Comparison of ENCODE assay signal across 11 mouse cellular contexts in the genomic region with DNA sequence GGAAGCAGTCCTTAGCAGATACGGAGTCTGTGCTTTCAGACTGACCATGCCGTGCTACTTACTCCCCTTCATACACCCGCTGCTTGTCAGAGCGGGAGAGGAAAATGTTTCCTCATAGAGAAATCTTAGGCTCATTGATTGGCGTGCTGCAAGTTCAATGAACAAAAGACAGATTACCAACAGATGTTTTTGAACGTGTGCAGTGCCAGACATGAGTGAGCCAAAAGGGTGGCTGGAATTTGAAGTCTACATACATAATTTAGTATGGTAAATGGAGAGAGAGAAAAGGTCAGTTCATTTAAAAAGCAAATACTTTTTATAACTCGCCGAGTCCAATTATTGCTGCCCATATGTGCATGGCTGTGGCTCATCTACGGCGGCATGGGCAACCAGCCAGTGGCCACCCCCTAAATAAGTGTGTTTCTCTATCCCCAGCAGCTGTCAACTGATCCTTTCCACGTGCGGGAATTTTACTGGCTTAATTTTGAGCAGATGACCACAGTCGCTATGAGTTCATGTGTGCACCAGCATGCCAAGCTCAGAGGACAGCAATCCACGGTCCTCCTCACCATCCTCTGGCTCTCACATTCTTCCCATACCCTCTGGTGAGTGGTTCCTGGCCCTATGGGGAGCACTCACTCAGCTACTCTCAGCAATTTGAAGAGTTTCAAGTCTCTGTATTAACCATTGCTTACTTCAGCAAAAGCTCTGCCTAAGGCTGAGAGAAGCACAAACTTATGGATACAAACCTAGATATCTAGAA.
DNase-seq lines count a peak whose midpoint lies in the region; ATAC-seq and TF ChIP-seq lines count a peak whose summit lies in the region.
"Had no signal": no experiment of that assay in that cellular context is flagged by ENCODE, and none has a peak within 500 bp of the region (broad histone marks: within the 10 kb centered on the region; RNA-seq: fewer than 3 reads in every experiment).

No protein-coding gene starts in this region.

- H3K4me1 ChIP-seq in hindbrain, embryonic 10.5 days (replicated peaks): no peaks in the 10 kb centered on the region; the same call in 1 of the 2 replicates
- no peaks in the 10 kb centered on the region for H3K4me1 ChIP-seq in hindbrain, embryonic 13.5 days (replicated peaks)
- H3K4me1 ChIP-seq in embryonic facial prominence, embryonic 15.5 days: peaks cover 10% of the 10 kb centered on the region; the same call in 1 of the 2 replicates
- peaks cover 5% of the 10 kb centered on the region; the same call in 1 of the 2 replicates for H3K4me1 ChIP-seq in limb, embryonic 10.5 days
- peaks cover 3% of the 10 kb centered on the region; the same call in 1 of the 2 replicates for H3K4me1 ChIP-seq in midbrain, embryonic 12.5 days
- no peaks in the 10 kb centered on the region for H3K4me1 ChIP-seq in liver, postnatal 0 days (ENCODE audit: insufficient read depth)

- no peaks in the 10 kb centered on the region for H3K36me3 ChIP-seq in hindbrain, embryonic 10.5 days
- no peaks in the 10 kb centered on the region for H3K36me3 ChIP-seq in hindbrain, embryonic 13.5 days
- H3K36me3 ChIP-seq in embryonic facial prominence, embryonic 15.5 days: no peaks in the 10 kb centered on the region
- H3K36me3 ChIP-seq in limb, embryonic 10.5 days: no peaks in the 10 kb centered on the region
- H3K36me3 ChIP-seq in midbrain, embryonic 12.5 days: no peaks in the 10 kb centered on the region
- H3K36me3 ChIP-seq in liver, postnatal 0 days (replicated peaks; ENCODE audit: insufficient read depth, low read length): no peaks in the 10 kb centered on the region

- no peak for ATAC-seq in hindbrain, embryonic 13.5 days (ENCODE audit: low FRiP score)
- peak; percentile 83 for ATAC-seq in embryonic facial prominence, embryonic 15.5 days (ENCODE audit: insufficient number of reproducible peaks, low FRiP score, low TSS enrichment, low read depth)
- peak; percentile 78 for ATAC-seq in midbrain, embryonic 12.5 days (ENCODE audit: low FRiP score, low read depth)
- no peak for ATAC-seq in liver, postnatal 0 days

- TF ChIP-seq EP300 in liver, postnatal 0 days (IDR thresholded peaks at IDR 0.05; ENCODE audit: low read depth): no peak

- no peaks in the 10 kb centered on the region for H3K9me3 ChIP-seq in hindbrain, embryonic 10.5 days
- H3K9me3 ChIP-seq in hindbrain, embryonic 13.5 days: no peaks in the 10 kb centered on the region
- no peaks in the 10 kb centered on the region for H3K9me3 ChIP-seq in embryonic facial prominence, embryonic 15.5 days (replicated peaks)
- H3K9me3 ChIP-seq in limb, embryonic 10.5 days (replicated peaks): no peaks in the 10 kb centered on the region
- H3K9me3 ChIP-seq in midbrain, embryonic 12.5 days: no peaks in the 10 kb centered on the region
- no peaks in the 10 kb centered on the region for H3K9me3 ChIP-seq in liver, postnatal 0 days (ENCODE audit: low read length)

- TF ChIP-seq CTCF in liver, postnatal 0 days (IDR thresholded peaks at IDR 0.05; ENCODE audit: low read depth): no peak

- H3K27me3 ChIP-seq in hindbrain, embryonic 10.5 days (ENCODE audit: insufficient read depth, poor library complexity, severe bottlenecking): no peaks in the 10 kb centered on the region
- no peaks in the 10 kb centered on the region for H3K27me3 ChIP-seq in hindbrain, embryonic 13.5 days
- H3K27me3 ChIP-seq in embryonic facial prominence, embryonic 15.5 days: no peaks in the 10 kb centered on the region
- H3K27me3 ChIP-seq in limb, embryonic 10.5 days (ENCODE audit: low read depth, poor library complexity, severe bottlenecking): no peaks in the 10 kb centered on the region
- no peaks in the 10 kb centered on the region for H3K27me3 ChIP-seq in midbrain, embryonic 12.5 days
- no peaks in the 10 kb centered on the region for H3K27me3 ChIP-seq in liver, postnatal 0 days (ENCODE audit: insufficient read depth, low read length)

- no peak overlapping the region for H3K27ac ChIP-seq in hindbrain, embryonic 10.5 days
- H3K27ac ChIP-seq in hindbrain, embryonic 13.5 days: no peak overlapping the region
- no peak overlapping the region for H3K27ac ChIP-seq in embryonic facial prominence, embryonic 15.5 days (replicated peaks)
- H3K27ac ChIP-seq in limb, embryonic 10.5 days: no peak overlapping the region
- H3K27ac ChIP-seq in midbrain, embryonic 12.5 days (replicated peaks): no peak overlapping the region
- H3K27ac ChIP-seq in liver, postnatal 0 days (ENCODE audit: low read depth): no peak overlapping the region

- DNase-seq in hindbrain, embryonic 10.5 days (ENCODE audit: low spot score): peak; percentile 5
- DNase-seq in limb, embryonic 10.5 days (ENCODE audit: low spot score): peak; percentile 65
- DNase-seq in urinary bladder, postnatal 25 days (ENCODE audit: low spot score): no peak
- DNase-seq in urinary bladder, adult 18-20 months (ENCODE audit: low spot score in 2 of 2): no peak
- no peak for DNase-seq in liver, postnatal 0 days
- DNase-seq: cerebellum, adult 2 months; heart, postnatal 14 days; kidney, postnatal 36 days had no signal

- WGBS in hindbrain, embryonic 10.5 days: 69% methylated on average over 14 of the region's 14 CpGs
- 59% methylated on average over 14 of the region's 14 CpGs for WGBS in hindbrain, embryonic 13.5 days
- WGBS in embryonic facial prominence, embryonic 15.5 days: 24% methylated on average over 14 of the region's 14 CpGs
- WGBS in limb, embryonic 10.5 days: 50% methylated on average over 14 of the region's 14 CpGs
- 41% methylated on average over 14 of the region's 14 CpGs for WGBS in midbrain, embryonic 12.5 days
- 77% methylated on average over 14 of the region's 14 CpGs for WGBS in liver, postnatal 0 days (ENCODE audit: insufficient replicate concordance)

- no peak overlapping the region for H3K9ac ChIP-seq in hindbrain, embryonic 13.5 days
- no peak overlapping the region for H3K9ac ChIP-seq in embryonic facial prominence, embryonic 15.5 days
- H3K9ac ChIP-seq in midbrain, embryonic 12.5 days (replicated peaks): no peak overlapping the region
- H3K9ac ChIP-seq in liver, postnatal 0 days (replicated peaks): no peak overlapping the region

- H3K4me3 ChIP-seq in hindbrain, embryonic 10.5 days: no peak overlapping the region
- H3K4me3 ChIP-seq in hindbrain, embryonic 13.5 days: no peak overlapping the region
- no peak overlapping the region for H3K4me3 ChIP-seq in embryonic facial prominence, embryonic 15.5 days (replicated peaks)
- no peak overlapping the region for H3K4me3 ChIP-seq in limb, embryonic 10.5 days
- no peak overlapping the region for H3K4me3 ChIP-seq in midbrain, embryonic 12.5 days
- H3K4me3 ChIP-seq in liver, postnatal 0 days (ENCODE audit: low read depth, low read length): no peak overlapping the region

- H3K4me2 ChIP-seq in hindbrain, embryonic 13.5 days: no peak overlapping the region
- H3K4me2 ChIP-seq in embryonic facial prominence, embryonic 15.5 days (replicated peaks): peak overlapping the region; percentile 15; the same call in 1 of the 2 replicates
- peak overlapping the region; percentile 17; the same call in 1 of the 2 replicates for H3K4me2 ChIP-seq in midbrain, embryonic 12.5 days (replicated peaks)
- H3K4me2 ChIP-seq in liver, postnatal 0 days (ENCODE audit: low read depth, low read length): no peak overlapping the region

Comparison
In these comparisons a context has a peak if more than half of its experiments do, and no peak if none do; other contexts are left out.
1. DNase-seq: peak in hindbrain, embryonic 10.5 days (single experiment) and limb, embryonic 10.5 days (single experiment); none in urinary bladder, postnatal 25 days (single experiment), urinary bladder, adult 18-20 months (0 of 2) and liver, postnatal 0 days (single experiment).
2. ATAC-seq: peak in embryonic facial prominence, embryonic 15.5 days (single experiment) and midbrain, embryonic 12.5 days (single experiment); none in hindbrain, embryonic 13.5 days (single experiment) and liver, postnatal 0 days (single experiment).
3. H3K4me2 ChIP-seq: peak in embryonic facial prominence, embryonic 15.5 days (single experiment) and midbrain, embryonic 12.5 days (single experiment); none in hindbrain, embryonic 13.5 days (single experiment) and liver, postnatal 0 days (single experiment).